Mouse (Mus musculus): Measurements from ENCODE around the gene Ang. TPM values are rescaled to one million over a fixed set of nuclear protein-coding genes. Genes with fewer than 3 reads are reported as not detected.

Ang gene
- polyA plus RNA-seq, 1 experiment: 5.1 TPM

GRCm38 (mm10) chr14:51081035-51081434 lies 9.9 kb upstream of the Ang start:
- DNase-seq: no peak
- 85% methylated on average over 2 of the region's 2 CpGs for WGBS
- Histone ChIP-seq H3K36me3 (ENCODE audit: control insufficient read depth, insufficient read depth, low read length) (no peaks in the 10 kb centered on the region), H3K27ac (ENCODE audit: insufficient read depth, low read depth, low read length) (no peak overlapping the region), H3K4me1 (ENCODE audit: control insufficient read depth, insufficient read depth, low read length) (no peaks in the 10 kb centered on the region), H3K27me3 (replicated peaks; ENCODE audit: control insufficient read depth, insufficient read depth, low read length) (no peaks in the 10 kb centered on the region), H3K4me3 (ENCODE audit: insufficient read depth, low read depth, low read length) (no peak overlapping the region)
- TF ChIP-seq POLR2A (IDR thresholded peaks at IDR 0.05; ENCODE audit: low read depth, low read length) (no peak), CTCF (conservative IDR thresholded peaks at IDR 0.05; ENCODE audit: insufficient read depth, insufficient read length, low read depth, low read length) (no peak)

DNA sequence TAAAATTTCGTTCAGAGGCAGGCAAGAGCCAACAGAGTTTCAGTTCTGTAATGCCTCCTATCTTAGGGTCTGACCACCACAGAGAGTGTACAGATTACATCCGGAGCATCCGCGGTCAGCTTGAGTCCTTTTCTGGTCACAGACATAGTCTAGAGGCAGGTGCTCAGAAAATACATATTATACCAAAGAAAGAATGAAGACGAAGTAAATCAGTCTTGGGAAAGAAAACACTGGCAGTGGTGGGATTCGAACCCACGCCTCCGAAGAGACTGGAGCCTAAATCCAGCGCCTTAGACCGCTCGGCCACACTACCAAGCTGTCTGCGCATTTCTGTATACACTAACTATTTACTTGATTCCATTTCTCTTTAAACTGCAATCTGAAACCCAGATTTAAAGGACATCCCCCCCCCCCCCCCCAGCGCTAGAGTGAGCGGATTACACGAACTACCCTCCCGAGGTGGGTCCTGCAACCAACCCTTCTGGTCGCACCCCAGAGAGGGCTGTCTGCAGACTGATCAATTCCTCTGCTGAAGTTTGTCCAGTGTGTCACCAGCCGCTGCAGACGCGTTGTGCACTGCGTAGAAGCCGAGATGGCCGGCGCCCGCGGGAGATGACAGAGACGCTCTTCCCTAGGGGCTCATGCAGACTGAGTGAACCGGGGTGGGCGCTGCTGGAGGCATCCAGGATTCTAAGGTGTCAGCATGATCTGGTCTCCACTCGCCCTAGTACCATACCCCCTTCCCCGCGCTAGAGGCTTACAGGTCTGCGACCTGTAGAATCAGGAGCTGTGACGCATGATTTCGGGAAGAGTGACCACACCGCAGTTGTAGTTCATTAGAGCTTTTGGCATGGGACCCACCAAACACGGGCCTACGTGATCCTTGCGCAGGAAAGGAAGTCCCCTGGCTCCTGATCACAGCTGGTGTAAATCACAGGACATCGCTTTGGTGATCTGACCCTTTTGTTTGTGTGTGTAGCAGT lies 8.1 kb upstream of the Ang start:
- Histone ChIP-seq H3K4me3 (ENCODE audit: insufficient read depth, low read depth, low read length) (peak overlapping the region; percentile 64), H3K4me1 (ENCODE audit: control insufficient read depth, insufficient read depth, low read length) (no peaks in the 10 kb centered on the region), H3K36me3 (ENCODE audit: control insufficient read depth, insufficient read depth, low read length) (no peaks in the 10 kb centered on the region), H3K27me3 (replicated peaks; ENCODE audit: control insufficient read depth, insufficient read depth, low read length) (no peaks in the 10 kb centered on the region), H3K27ac (ENCODE audit: insufficient read depth, low read depth, low read length) (no peak overlapping the region)
- DNase-seq: peak; percentile 80
- TF ChIP-seq CTCF (conservative IDR thresholded peaks at IDR 0.05; ENCODE audit: insufficient read depth, insufficient read length, low read depth, low read length): no peak
- TF ChIP-seq POLR2A (IDR thresholded peaks at IDR 0.05; ENCODE audit: low read depth, low read length): no peak
- 5% methylated on average over 40 of the region's 40 CpGs for whole genome bisulfite sequencing

GRCm38 (mm10) chr14:51083805-51084204 lies 7.1 kb upstream of the Ang start:
- Histone ChIP-seq H3K36me3 (ENCODE audit: control insufficient read depth, insufficient read depth, low read length) (no peaks in the 10 kb centered on the region), H3K27me3 (replicated peaks; ENCODE audit: control insufficient read depth, insufficient read depth, low read length) (no peaks in the 10 kb centered on the region), H3K4me1 (ENCODE audit: control insufficient read depth, insufficient read depth, low read length) (no peaks in the 10 kb centered on the region), H3K4me3 (ENCODE audit: insufficient read depth, low read depth, low read length) (no peak overlapping the region), H3K27ac (ENCODE audit: insufficient read depth, low read depth, low read length) (no peak overlapping the region)
- WGBS: 63% methylated on average over 7 of the region's 7 CpGs
- TF ChIP-seq POLR2A (IDR thresholded peaks at IDR 0.05; ENCODE audit: low read depth, low read length) (no peak), CTCF (conservative IDR thresholded peaks at IDR 0.05; ENCODE audit: insufficient read depth, insufficient read length, low read depth, low read length) (no peak)
- no peak for DNase-seq

DNA sequence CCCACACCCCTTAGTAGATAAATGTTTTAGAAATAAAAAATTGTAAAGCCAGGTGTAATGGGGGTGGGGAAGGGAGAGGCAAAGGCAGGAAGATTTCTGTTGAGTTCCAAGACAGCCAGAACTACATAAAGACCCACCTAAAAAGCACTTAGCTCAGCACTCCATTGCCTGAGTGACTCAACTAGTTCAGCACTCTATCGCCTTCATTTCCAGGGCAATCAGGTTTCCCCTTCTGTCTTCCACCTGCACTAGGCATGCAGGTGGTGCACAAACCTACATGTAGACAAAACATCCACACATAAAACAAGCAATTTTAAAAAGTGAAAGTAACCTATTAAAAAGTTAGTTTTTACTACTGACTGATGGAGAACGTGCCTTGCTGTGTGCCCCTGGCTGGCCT lies 5.9 kb upstream of the Ang start:
- TF ChIP-seq CTCF (conservative IDR thresholded peaks at IDR 0.05; ENCODE audit: insufficient read depth, insufficient read length, low read depth, low read length) (no peak), POLR2A (IDR thresholded peaks at IDR 0.05; ENCODE audit: low read depth, low read length) (no peak)
- WGBS: 79% methylated on average over 2 of the region's 2 CpGs
- no peak overlapping the region for H3K4me3 ChIP-seq (ENCODE audit: insufficient read depth, low read depth, low read length)
- H3K4me1 ChIP-seq (ENCODE audit: control insufficient read depth, insufficient read depth, low read length): no peaks in the 10 kb centered on the region
- H3K36me3 ChIP-seq (ENCODE audit: control insufficient read depth, insufficient read depth, low read length): no peaks in the 10 kb centered on the region
- H3K27me3 ChIP-seq (replicated peaks; ENCODE audit: control insufficient read depth, insufficient read depth, low read length): no peaks in the 10 kb centered on the region
- no peak overlapping the region for H3K27ac ChIP-seq (ENCODE audit: insufficient read depth, low read depth, low read length)
- no peak for DNase-seq

GRCm38 (mm10) chr14:51085911-51086310 lies 5.0 kb upstream of the Ang start:
- Histone ChIP-seq H3K4me1 (ENCODE audit: control insufficient read depth, insufficient read depth, low read length) (no peaks in the 10 kb centered on the region), H3K4me3 (ENCODE audit: insufficient read depth, low read depth, low read length) (no peak overlapping the region), H3K36me3 (ENCODE audit: control insufficient read depth, insufficient read depth, low read length) (no peaks in the 10 kb centered on the region), H3K27ac (ENCODE audit: insufficient read depth, low read depth, low read length) (no peak overlapping the region), H3K27me3 (replicated peaks; ENCODE audit: control insufficient read depth, insufficient read depth, low read length) (no peaks in the 10 kb centered on the region)
- no peak for DNase-seq
- TF ChIP-seq POLR2A (IDR thresholded peaks at IDR 0.05; ENCODE audit: low read depth, low read length) (no peak), CTCF (conservative IDR thresholded peaks at IDR 0.05; ENCODE audit: insufficient read depth, insufficient read length, low read depth, low read length) (no peak)
- WGBS: 87% methylated on average over 4 of the region's 4 CpGs

DNA sequence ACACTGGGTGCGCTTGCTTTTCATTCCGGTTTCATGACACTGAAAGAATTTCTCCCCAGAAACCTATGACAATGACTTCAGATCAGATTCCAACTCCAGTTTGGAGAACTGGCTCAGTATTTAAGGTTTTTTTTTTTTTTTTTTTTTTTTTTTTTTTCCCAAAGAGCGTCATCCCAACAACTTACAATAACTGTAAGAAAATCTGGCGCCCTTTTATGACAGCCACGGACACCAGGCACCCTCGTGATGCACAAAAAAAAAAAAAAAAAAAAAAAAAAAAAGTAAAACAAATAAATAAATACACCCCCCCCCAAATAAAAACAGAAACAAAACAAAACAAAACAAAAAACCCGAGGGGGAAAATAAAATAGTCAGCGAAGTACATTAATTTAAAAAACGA lies 3.2 kb upstream of the Ang start:
- no peak for DNase-seq
- WGBS: 47% methylated on average over 9 of the region's 9 CpGs
- TF ChIP-seq CTCF (conservative IDR thresholded peaks at IDR 0.05; ENCODE audit: insufficient read depth, insufficient read length, low read depth, low read length) (no peak), POLR2A (IDR thresholded peaks at IDR 0.05; ENCODE audit: low read depth, low read length) (no peak)
- no peak overlapping the region for H3K4me3 ChIP-seq (ENCODE audit: insufficient read depth, low read depth, low read length)
- no peaks in the 10 kb centered on the region for H3K36me3 ChIP-seq (ENCODE audit: control insufficient read depth, insufficient read depth, low read length)
- H3K27ac ChIP-seq (ENCODE audit: insufficient read depth, low read depth, low read length): no peak overlapping the region
- H3K27me3 ChIP-seq (replicated peaks; ENCODE audit: control insufficient read depth, insufficient read depth, low read length): no peaks in the 10 kb centered on the region
- no peaks in the 10 kb centered on the region for H3K4me1 ChIP-seq (ENCODE audit: control insufficient read depth, insufficient read depth, low read length)

DNA sequence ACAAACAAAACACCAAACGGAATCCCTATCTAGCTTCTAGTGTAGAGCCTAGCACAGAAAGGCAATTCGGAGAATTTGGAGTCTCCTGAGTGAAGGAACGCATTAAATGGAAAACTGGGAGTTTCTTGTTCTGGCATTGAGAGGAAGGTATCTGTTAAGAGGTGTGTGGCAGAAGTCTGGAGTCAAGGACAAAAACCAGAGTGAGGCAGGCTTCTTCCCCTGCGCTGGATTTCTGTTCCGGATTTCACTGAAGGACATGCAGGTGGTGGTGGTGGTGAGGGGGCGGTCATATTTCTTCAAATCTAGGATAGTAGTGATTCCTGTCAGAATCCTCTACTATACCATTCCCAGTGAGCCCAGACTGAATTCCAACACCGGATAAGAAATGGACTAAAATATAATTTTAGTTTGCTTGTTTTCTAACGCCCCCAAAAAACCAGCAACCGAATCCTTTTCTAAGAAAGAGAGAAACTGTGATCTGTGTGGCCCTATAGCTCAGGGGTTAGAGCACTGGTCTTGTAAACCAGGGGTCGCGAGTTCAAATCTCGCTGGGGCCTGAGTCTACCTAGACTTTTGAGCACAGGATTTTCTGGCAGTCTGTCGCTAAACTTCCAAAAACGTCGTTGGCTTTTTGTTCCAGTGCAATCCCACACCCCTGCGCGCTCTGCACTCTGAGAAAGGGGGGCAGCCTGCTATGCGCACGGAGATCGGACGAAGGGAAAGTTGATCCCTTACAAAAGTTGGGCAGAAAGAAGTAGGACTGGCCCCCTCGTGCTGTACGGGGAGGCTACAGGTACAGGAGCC lies 2.6 kb upstream of the Ang start:
- H3K4me3 ChIP-seq (ENCODE audit: insufficient read depth, low read depth, low read length): peak overlapping the region; percentile 80
- peak overlapping the region; percentile 53 for H3K27ac ChIP-seq (ENCODE audit: insufficient read depth, low read depth, low read length)
- no peak for TF ChIP-seq POLR2A (IDR thresholded peaks at IDR 0.05; ENCODE audit: low read depth, low read length)
- TF ChIP-seq CTCF (conservative IDR thresholded peaks at IDR 0.05; ENCODE audit: insufficient read depth, insufficient read length, low read depth, low read length): no peak
- H3K4me1 ChIP-seq (ENCODE audit: control insufficient read depth, insufficient read depth, low read length): no peaks in the 10 kb centered on the region
- H3K27me3 ChIP-seq (replicated peaks; ENCODE audit: control insufficient read depth, insufficient read depth, low read length): no peaks in the 10 kb centered on the region
- WGBS: 6% methylated on average over 23 of the region's 23 CpGs
- peak; percentile 94 for DNase-seq
- H3K36me3 ChIP-seq (ENCODE audit: control insufficient read depth, insufficient read depth, low read length): no peaks in the 10 kb centered on the region

Measured in kidney, adult 2 months (tissue).